In genomic region chr3:95521168-95521567, GRCm38 (mm10) we compare ENCODE assay signal across 16 mouse cellular contexts. TPM values are rescaled to one million over a fixed set of nuclear protein-coding genes. Genes with fewer than 3 reads are reported as not detected.
DNase-seq lines count a peak whose midpoint lies in the region; ATAC-seq lines count a peak whose summit lies in the region.
"Had no signal": no experiment of that assay in that cellular context is flagged by ENCODE, and none has a peak within 500 bp of the region (broad histone marks: within the 10 kb centered on the region; RNA-seq: fewer than 3 reads in every experiment).

No protein-coding gene starts in this region.

- H3K4me1 ChIP-seq in midbrain, embryonic 14.5 days (ENCODE audit: control insufficient read depth, insufficient read depth, low read length): no peaks in the 10 kb centered on the region
- H3K4me1 ChIP-seq: midbrain, embryonic 13.5 days had no signal

- H3K27me3 ChIP-seq in midbrain, embryonic 14.5 days (ENCODE audit: control insufficient read depth, insufficient read depth, low read length): no peaks in the 10 kb centered on the region
- H3K27me3 ChIP-seq: embryonic facial prominence, embryonic 12.5 days; midbrain, embryonic 13.5 days had no signal

- H3K4me3 ChIP-seq in midbrain, embryonic 14.5 days (replicated peaks; ENCODE audit: low read depth, low read length): no peak overlapping the region
- H3K4me3 ChIP-seq: embryonic facial prominence, embryonic 12.5 days; limb, embryonic 10.5 days; midbrain, embryonic 13.5 days had no signal

- H3K27ac ChIP-seq in midbrain, embryonic 14.5 days (replicated peaks; ENCODE audit: low read depth, low read length): no peak overlapping the region
- H3K27ac ChIP-seq: embryonic facial prominence, embryonic 12.5 days; kidney, postnatal 0 days; limb, embryonic 10.5 days; midbrain, embryonic 13.5 days had no signal

- no peak overlapping the region for H3K4me2 ChIP-seq in midbrain, embryonic 14.5 days (ENCODE audit: low read length)
- H3K4me2 ChIP-seq: embryonic facial prominence, embryonic 12.5 days; midbrain, embryonic 13.5 days had no signal

- WGBS in midbrain, embryonic 14.5 days: 89% methylated on average over 10 of the region's 10 CpGs

- ATAC-seq in midbrain, embryonic 14.5 days (ENCODE audit: low FRiP score, low TSS enrichment): no peak
- ATAC-seq: activated CD4-positive, CD25-positive, alpha-beta regulatory T cell, adult 4 months; midbrain, embryonic 13.5 days had no signal

- H3K36me3 ChIP-seq in midbrain, embryonic 14.5 days (ENCODE audit: control insufficient read depth, insufficient read depth, low read length): no peaks in the 10 kb centered on the region
- H3K36me3 ChIP-seq: embryonic facial prominence, embryonic 12.5 days; limb, embryonic 10.5 days; midbrain, embryonic 13.5 days had no signal

- DNase-seq in kidney, adult 18-20 months: peak; percentile 10
- no peak for DNase-seq in kidney, postnatal 4 days
- peak; percentile 84 for DNase-seq in A20 (ENCODE audit: low read depth, low spot score)
- peak; percentile 25 for DNase-seq in brain, adult 2 months (ENCODE audit: low read depth, low spot score)
- DNase-seq in lung, postnatal 36 days: peak; percentile 55
- DNase-seq in retina, embryonic 14.5 days (ENCODE audit: low spot score): no peak
- DNase-seq in embryo, embryonic 9.5 days (ENCODE audit: extremely low spot score): no peak
- no peak for DNase-seq in midbrain, embryonic 14.5 days
- DNase-seq: cerebellum, adult 11 months had no signal

- no peaks in the 10 kb centered on the region for H3K9me3 ChIP-seq in midbrain, embryonic 14.5 days (ENCODE audit: control insufficient read depth, low read length)
- H3K9me3 ChIP-seq: embryonic facial prominence, embryonic 12.5 days; limb, embryonic 10.5 days; midbrain, embryonic 13.5 days had no signal

- H3K9ac ChIP-seq in midbrain, embryonic 14.5 days (replicated peaks; ENCODE audit: low read length): no peak overlapping the region
- H3K9ac ChIP-seq: embryonic facial prominence, embryonic 12.5 days; midbrain, embryonic 13.5 days had no signal

RNA-seq across cellular contexts. Expression of gene Ctss, which starts 5.4 kb away (rescaled TPM):
- polyA plus RNA-seq in midbrain, embryonic 14.5 days (2014; fragmentation: Nextera tagmentation; extraction: Ambion mirVana): 8.1 and 17.1 TPM in 2 replicates

RNA-seq across cellular contexts. Expression of gene Ctsk, which starts 22.1 kb away (rescaled TPM):
- 2.2 and 7.6 TPM in 2 replicates for polyA plus RNA-seq in midbrain, embryonic 14.5 days (2014; fragmentation: Nextera tagmentation; extraction: Ambion mirVana)
- polyA plus RNA-seq: activated CD4-positive, CD25-positive, alpha-beta regulatory T cell, adult 4 months had no signal

RNA-seq across cellular contexts. Expression of gene Hormad1, which starts 38.3 kb away (rescaled TPM):
- not detected in 2 replicates for polyA plus RNA-seq in midbrain, embryonic 14.5 days (2014; fragmentation: Nextera tagmentation; extraction: Ambion mirVana)
- polyA plus RNA-seq: activated CD4-positive, CD25-positive, alpha-beta regulatory T cell, adult 4 months; embryonic facial prominence, embryonic 12.5 days; heart, postnatal 0 days; kidney, postnatal 0 days; limb, embryonic 10.5 days; midbrain, embryonic 13.5 days; stomach, embryonic 16.5 days had no signal

Comparison
In these comparisons a context has a peak if more than half of its experiments do, and no peak if none do; other contexts are left out.
1. DNase-seq: peak in kidney, adult 18-20 months (single experiment), A20 (single experiment), brain, adult 2 months (single experiment) and lung, postnatal 36 days (single experiment); none in kidney, postnatal 4 days (0 of 2), retina, embryonic 14.5 days (single experiment), embryo, embryonic 9.5 days (single experiment) and midbrain, embryonic 14.5 days (single experiment).